Mouse (Mus musculus): ENCODE results near the gene Gm28048.

Gm28048 gene

GRCm38 (mm10) chr11:22813427-22813826, 168.5 kb downstream of the Gm28048 start:
- DNase-seq (ENCODE audit: extremely low spot score, low read depth, low spot score), result no peak

GRCm38 (mm10) chr11:22811413-22811812, 170.5 kb downstream of the Gm28048 start:
- DNase-seq (ENCODE audit: extremely low spot score, low read depth, low spot score), result no peak

GRCm38 (mm10) chr11:22809465-22810096, 172.3 kb downstream of the Gm28048 start:
- no peak for DNase-seq (ENCODE audit: extremely low spot score, low read depth, low spot score)

GRCm38 (mm10) chr11:22808040-22808439, 173.8 kb downstream of the Gm28048 start:
- no peak for DNase-seq (ENCODE audit: extremely low spot score, low read depth, low spot score)

GRCm38 (mm10) chr11:22805171-22805570, 176.7 kb downstream of the Gm28048 start:
- DNase-seq (ENCODE audit: extremely low spot score, low read depth, low spot score), result no peak

GRCm38 (mm10) chr11:22799987-22800424, 181.9 kb downstream of the Gm28048 start:
- no peak for DNase-seq (ENCODE audit: extremely low spot score, low read depth, low spot score)

GRCm38 (mm10) chr11:22798916-22799315, 183.0 kb downstream of the Gm28048 start:
- no peak for DNase-seq (ENCODE audit: extremely low spot score, low read depth, low spot score)

- no peak for DNase-seq (ENCODE audit: extremely low spot score, low read depth, low spot score)
Observed at GRCm38 (mm10) chr11:22794734-22795133, 187.2 kb downstream of the Gm28048 start.

- DNase-seq (ENCODE audit: extremely low spot score, low read depth, low spot score), result no peak
Observed at GRCm38 (mm10) chr11:22793881-22794203, 188.0 kb downstream of the Gm28048 start.

- no peak for DNase-seq (ENCODE audit: extremely low spot score, low read depth, low spot score)
Observed at GRCm38 (mm10) chr11:22793176-22793880, 188.6 kb downstream of the Gm28048 start.

- DNase-seq (ENCODE audit: extremely low spot score, low read depth, low spot score), result no peak
Observed at GRCm38 (mm10) chr11:22792149-22792548, 189.7 kb downstream of the Gm28048 start.

- DNase-seq (ENCODE audit: extremely low spot score, low read depth, low spot score), result no peak
Observed at GRCm38 (mm10) chr11:22791726-22792125, 190.2 kb downstream of the Gm28048 start.

- DNase-seq (ENCODE audit: extremely low spot score, low read depth, low spot score), result no peak
Observed at GRCm38 (mm10) chr11:22787833-22788232, 194.1 kb downstream of the Gm28048 start.

Measured in hindlimb bud, embryonic 11.5 days (tissue).